Mouse (Mus musculus): ENCODE measurements around the gene Olfr1211. TPM values are rescaled to one million over a fixed set of nuclear protein-coding genes. Genes with fewer than 3 reads are reported as not detected.

Gene Olfr1211
- total RNA-seq (2023) = not detected

DNA sequence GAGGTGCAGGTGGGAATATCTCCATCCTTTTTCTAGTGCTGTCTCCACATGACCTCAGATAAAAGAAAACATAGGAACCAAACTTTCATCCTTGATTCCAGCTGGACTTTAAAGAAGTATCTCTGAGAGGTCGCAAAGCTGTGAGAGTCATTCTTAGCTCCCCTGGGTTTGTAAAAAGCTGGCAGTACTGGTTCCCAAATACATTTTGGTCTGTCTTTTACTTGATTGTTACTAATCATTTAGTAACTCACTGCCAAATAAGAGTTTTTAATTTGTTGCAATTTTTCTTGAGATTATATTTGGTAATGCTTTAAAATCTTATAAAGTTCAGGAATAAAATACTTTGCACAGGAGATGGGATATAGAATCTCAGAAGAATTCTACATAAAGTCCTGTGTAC is at the start of gene Olfr1211:
Gene Olfr1211, minus strand, starts transcription at position 101 of the 400 bp plus-strand sequence.

DNA sequence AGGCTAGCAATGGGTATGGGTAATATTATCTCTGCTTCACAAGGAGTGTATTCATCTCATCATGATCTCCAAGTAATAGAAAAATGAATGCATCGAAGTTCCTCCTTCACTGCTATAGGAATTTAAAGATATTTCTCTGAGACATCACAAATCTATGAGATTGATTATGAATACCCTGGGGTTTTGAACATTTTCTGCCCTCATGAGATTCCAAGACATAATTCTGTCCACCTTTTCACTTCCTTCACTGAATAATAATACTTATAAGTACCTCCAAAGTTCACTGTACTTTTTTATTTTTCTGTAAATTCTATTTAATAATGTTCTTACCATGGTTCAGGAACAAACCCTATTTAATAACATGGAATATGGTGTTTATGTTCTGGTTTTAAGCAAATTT is 42.3 kb upstream of the Olfr1211 start, which contains the start of gene Gm13762:
Gene Gm13762, minus strand, starts transcription at position 101 of the 400 bp plus-strand sequence.

DNA sequence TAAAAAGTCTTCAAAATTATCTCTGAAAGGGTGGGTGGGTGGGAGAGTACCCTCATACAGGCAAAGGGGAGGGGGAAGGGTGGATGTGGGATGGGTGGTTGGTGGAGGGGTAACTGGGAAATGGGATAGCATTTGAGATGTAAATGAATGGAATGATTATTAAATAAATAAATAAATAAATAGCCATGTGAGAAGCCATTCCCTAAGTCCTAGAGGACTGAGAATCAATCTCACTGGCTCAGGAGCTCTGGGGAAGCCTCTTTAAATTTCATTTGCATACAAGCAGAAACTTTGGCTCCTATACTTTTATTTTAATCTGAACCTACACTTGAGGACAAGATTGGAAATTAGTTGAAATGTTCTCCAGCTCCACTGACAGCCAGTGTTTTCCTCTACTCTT is 15.8 kb upstream of the Olfr1211 start, which contains the start of gene Olfr1212:
Gene Olfr1212, plus strand, starts transcription at position 301 of the 400 bp plus-strand sequence.

DNA sequence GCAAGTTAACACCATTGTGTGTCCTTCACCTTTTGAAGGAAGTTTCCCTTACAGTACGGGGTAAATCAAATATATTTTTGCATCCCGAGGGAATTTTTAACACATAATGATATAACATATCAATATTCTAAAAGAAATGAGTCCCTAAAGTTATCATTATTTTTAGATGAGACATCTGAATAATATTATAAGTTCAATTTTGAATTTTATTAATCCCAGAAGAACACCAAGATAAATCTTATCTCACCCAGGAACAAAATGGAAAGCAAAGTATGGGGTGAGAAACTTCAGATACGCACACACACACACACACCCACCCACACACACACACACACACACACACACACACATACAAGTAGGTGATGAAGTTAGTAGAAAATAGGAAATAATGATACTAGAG is 22.9 kb downstream of the Olfr1211 start, which contains the start of gene Olfr1209:
Gene Olfr1209, minus strand, starts transcription at position 101 of the 400 bp plus-strand sequence.

DNA sequence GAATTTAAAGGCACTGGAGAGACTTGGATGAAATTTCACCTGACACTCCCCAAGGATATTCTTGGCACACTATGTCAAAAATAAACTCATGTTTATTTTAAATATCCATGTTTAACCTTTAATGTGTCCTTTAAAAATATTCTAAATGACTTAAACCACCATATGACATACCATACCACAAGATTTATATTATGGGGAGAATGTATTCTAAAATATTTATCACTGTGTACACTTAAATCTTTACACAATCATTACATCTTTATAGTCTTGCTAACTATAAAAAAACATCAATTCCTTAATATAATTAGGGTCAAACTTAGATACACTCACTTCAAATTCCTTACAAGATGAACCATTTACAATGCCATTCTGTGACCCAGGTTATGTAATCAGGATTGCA is 35.7 kb downstream of the Olfr1211 start, which contains the start of gene Olfr1208:
Gene Olfr1208, minus strand, starts transcription at position 101 of the 400 bp plus-strand sequence.

Other genes starting within 250 kb of the Olfr1211 start
- gene Olfr1195, start 248.9 kb downstream of the Olfr1211 start, total RNA-seq (2023) = not detected
- not detected for gene Olfr1196, start 233.5 kb downstream of the Olfr1211 start, total RNA-seq (2023)
- not detected for gene Olfr1197, start 205.7 kb downstream of the Olfr1211 start, total RNA-seq (2023)
- not detected for gene Olfr1198, start 186.7 kb downstream of the Olfr1211 start, total RNA-seq (2023)
- gene Olfr1199, start 177.6 kb downstream of the Olfr1211 start, total RNA-seq (2023) = not detected
- not detected for gene Olfr1200, start 167.6 kb downstream of the Olfr1211 start, total RNA-seq (2023)
- gene Olfr1201, start 145.1 kb downstream of the Olfr1211 start, total RNA-seq (2023) = not detected
- gene Olfr1202, start 123.6 kb downstream of the Olfr1211 start, total RNA-seq (2023) = not detected
- not detected for gene Olfr1205, start 108.4 kb downstream of the Olfr1211 start, total RNA-seq (2023)
- gene Olfr1204, start 88.8 kb downstream of the Olfr1211 start, total RNA-seq (2023) = not detected
- gene Olfr1206, start 74.9 kb downstream of the Olfr1211 start, total RNA-seq (2023) = not detected
- gene Olfr1208, start 35.8 kb downstream of the Olfr1211 start, total RNA-seq (2023) = not detected
- gene Olfr1209, start 23.0 kb downstream of the Olfr1211 start, total RNA-seq (2023) = not detected
- not detected for gene Olfr1212, start 15.9 kb upstream of the Olfr1211 start, total RNA-seq (2023)
- not detected for gene Gm13762, start 42.2 kb upstream of the Olfr1211 start, total RNA-seq (2023)
- gene Olfr1214, start 54.5 kb upstream of the Olfr1211 start, total RNA-seq (2023) = not detected
- gene Olfr1215, start 68.9 kb upstream of the Olfr1211 start, total RNA-seq (2023) = not detected
- gene Olfr1216, start 80.2 kb upstream of the Olfr1211 start, total RNA-seq (2023) = not detected
- gene Olfr1217, start 94.0 kb upstream of the Olfr1211 start, total RNA-seq (2023) = not detected
- not detected for gene Olfr1218, start 123.1 kb upstream of the Olfr1211 start, total RNA-seq (2023)
- not detected for gene Olfr1219, start 145.4 kb upstream of the Olfr1211 start, total RNA-seq (2023)
- gene Olfr1220, start 168.7 kb upstream of the Olfr1211 start, total RNA-seq (2023) = not detected
- gene Olfr1221, start 179.2 kb upstream of the Olfr1211 start, total RNA-seq (2023) = not detected
- gene Olfr1222, start 194.9 kb upstream of the Olfr1211 start, total RNA-seq (2023) = not detected
- gene Olfr1223, start 213.4 kb upstream of the Olfr1211 start, total RNA-seq (2023) = not detected
- gene Olfr1224-ps1, start 226.0 kb upstream of the Olfr1211 start, total RNA-seq (2023) = not detected
- not detected for gene Olfr1225, start 236.6 kb upstream of the Olfr1211 start, total RNA-seq (2023)

Data from CD4-positive naive resting alpha-beta T cell, adult 76 days (primary cell).